Mouse (Mus musculus): ENCODE measurements at regions not wholly inside any gene's neighbourhood (a gene's known extent, or its start where the extent isn't known, plus 50 kb on each side); places are given as distances from the start of the nearest gene placed in this dataset.

GRCm38 (mm10) chrX:142537259-142537963 lies 143.8 kb upstream of the Tmem164 start:
- no peak for ATAC-seq (ENCODE audit: insufficient number of reproducible peaks, low FRiP score, low TSS enrichment)

- ATAC-seq (ENCODE audit: insufficient number of reproducible peaks, low FRiP score, low TSS enrichment): peak; percentile 76; the same call in 1 of the 2 replicates
These were observed 140.9 kb upstream of the Tmem164 start for GRCm38 (mm10) chrX:142540264-142540663.

GRCm38 (mm10) chrX:142552196-142552595 lies 129.0 kb upstream of the Tmem164 start:
- ATAC-seq (ENCODE audit: insufficient number of reproducible peaks, low FRiP score, low TSS enrichment): no peak

GRCm38 (mm10) chrX:142554161-142554560 lies 127.0 kb upstream of the Tmem164 start:
- ATAC-seq (ENCODE audit: insufficient number of reproducible peaks, low FRiP score, low TSS enrichment): peak; percentile 68; the same call in 1 of the 2 replicates

GRCm38 (mm10) chrX:142557496-142557895 lies 123.7 kb upstream of the Tmem164 start:
- no peak for ATAC-seq (ENCODE audit: insufficient number of reproducible peaks, low FRiP score, low TSS enrichment)

GRCm38 (mm10) chrX:142560209-142560912 lies 120.8 kb upstream of the Tmem164 start:
- no peak for ATAC-seq (ENCODE audit: insufficient number of reproducible peaks, low FRiP score, low TSS enrichment)

GRCm38 (mm10) chrX:142561788-142562187 lies 119.4 kb upstream of the Tmem164 start:
- ATAC-seq (ENCODE audit: insufficient number of reproducible peaks, low FRiP score, low TSS enrichment): no peak

GRCm38 (mm10) chrX:142564186-142564585 lies 117.0 kb upstream of the Tmem164 start:
- ATAC-seq (ENCODE audit: insufficient number of reproducible peaks, low FRiP score, low TSS enrichment): no peak

GRCm38 (mm10) chrX:142571772-142572171 lies 109.4 kb upstream of the Tmem164 start:
- no peak for ATAC-seq (ENCODE audit: insufficient number of reproducible peaks, low FRiP score, low TSS enrichment)

GRCm38 (mm10) chrX:142574022-142574421 lies 107.2 kb upstream of the Tmem164 start:
- ATAC-seq (ENCODE audit: insufficient number of reproducible peaks, low FRiP score, low TSS enrichment): no peak

GRCm38 (mm10) chrX:142574945-142575710 lies 106.1 kb upstream of the Tmem164 start:
- no peak for ATAC-seq (ENCODE audit: insufficient number of reproducible peaks, low FRiP score, low TSS enrichment)

- ATAC-seq (ENCODE audit: insufficient number of reproducible peaks, low FRiP score, low TSS enrichment): no peak
These were observed 105.1 kb upstream of the Tmem164 start for GRCm38 (mm10) chrX:142576127-142576526.

- ATAC-seq (ENCODE audit: insufficient number of reproducible peaks, low FRiP score, low TSS enrichment): no peak
These were observed 103.6 kb upstream of the Tmem164 start for GRCm38 (mm10) chrX:142577449-142578081.

- no peak for ATAC-seq (ENCODE audit: insufficient number of reproducible peaks, low FRiP score, low TSS enrichment)
These were observed 95.9 kb upstream of the Tmem164 start for GRCm38 (mm10) chrX:142585281-142585680.

- no peak for ATAC-seq (ENCODE audit: insufficient number of reproducible peaks, low FRiP score, low TSS enrichment)
These were observed 81.8 kb upstream of the Tmem164 start for GRCm38 (mm10) chrX:142599377-142599776.

GRCm38 (mm10) chrX:142600782-142601181 lies 80.4 kb upstream of the Tmem164 start:
- ATAC-seq (ENCODE audit: insufficient number of reproducible peaks, low FRiP score, low TSS enrichment): no peak

- no peak for ATAC-seq (ENCODE audit: insufficient number of reproducible peaks, low FRiP score, low TSS enrichment)
These were observed 76.1 kb upstream of the Tmem164 start for GRCm38 (mm10) chrX:142605088-142605487.

GRCm38 (mm10) chrX:142606595-142607205 lies 74.5 kb upstream of the Tmem164 start:
- ATAC-seq (ENCODE audit: insufficient number of reproducible peaks, low FRiP score, low TSS enrichment): peak; percentile 93

- ATAC-seq (ENCODE audit: insufficient number of reproducible peaks, low FRiP score, low TSS enrichment): no peak
These were observed 64.9 kb upstream of the Tmem164 start for GRCm38 (mm10) chrX:142616189-142616872.

GRCm38 (mm10) chrX:142618389-142618788 lies 62.8 kb upstream of the Tmem164 start:
- no peak for ATAC-seq (ENCODE audit: insufficient number of reproducible peaks, low FRiP score, low TSS enrichment)
